Mouse (Mus musculus) bone marrow, adult 2 months (tissue): ENCODE measurements around the gene Rcsd1. TPM values are rescaled to one million over a fixed set of nuclear protein-coding genes. Genes with fewer than 3 reads are reported as not detected.

ENCODE experiments used
- H3K27ac ChIP-seq: fragments of 200-500 bp; 2 replicates; pipeline ENCODE4 v1.5.1; 2012; ENCODE audit warnings: low read depth, mild to moderate bottlenecking, control low read depth, inconsistent platforms, low read length; ENCODE audit not compliant: control insufficient read depth, poor library complexity, insufficient read depth
- H3K4me1 ChIP-seq: fragments of 200-500 bp; 2 replicates; pipeline ENCODE4 v1.6.1; 2011; ENCODE audit warnings: low read length; ENCODE audit not compliant: control insufficient read depth, insufficient read depth
- H3K4me3 ChIP-seq: fragments of 200-500 bp; replicated peaks from 2 replicates; pipeline ENCODE3; 2011; ENCODE audit warnings: mild to moderate bottlenecking, low read depth, low read length, control low read depth; ENCODE audit not compliant: control insufficient read depth
- CTCF ChIP-seq: fragments of 200-500 bp; IDR thresholded peaks from 2 replicates; pipeline ENCODE4 v1.5.1; 2011; ENCODE audit warnings: low read length, control low read depth; ENCODE audit not compliant: control insufficient read depth, insufficient read depth
- POLR2A ChIP-seq: fragments of 200-500 bp; IDR thresholded peaks from 2 replicates; pipeline ENCODE4 v1.6.1; 2011; ENCODE audit warnings: low read depth, mild to moderate bottlenecking, control low read depth, low read length, borderline replicate concordance; ENCODE audit not compliant: control insufficient read depth
- WGBS: fragments of 180-500 bp; shearing (Covaris S2); methylation state at CpG from one replicate; pipeline ENCODE4 v1.1.7; 2018; 5-methylcytosine and 5-hydroxymethylcytosine counted together
- polyA plus RNA-seq: library from polyadenylated mRNA; stranded (reverse); fragments of >200 nt; gene quantifications from 2 replicates; pipeline ENCODE4 v1.2.4, GENCODE M21; 2011; ENCODE audit warnings: low replicate concordance; ENCODE audit not compliant: missing spikeins, insufficient read depth, insufficient read length

The Rcsd1 gene
- polyA plus RNA-seq, 1 experiment, result 119 TPM

DNA sequence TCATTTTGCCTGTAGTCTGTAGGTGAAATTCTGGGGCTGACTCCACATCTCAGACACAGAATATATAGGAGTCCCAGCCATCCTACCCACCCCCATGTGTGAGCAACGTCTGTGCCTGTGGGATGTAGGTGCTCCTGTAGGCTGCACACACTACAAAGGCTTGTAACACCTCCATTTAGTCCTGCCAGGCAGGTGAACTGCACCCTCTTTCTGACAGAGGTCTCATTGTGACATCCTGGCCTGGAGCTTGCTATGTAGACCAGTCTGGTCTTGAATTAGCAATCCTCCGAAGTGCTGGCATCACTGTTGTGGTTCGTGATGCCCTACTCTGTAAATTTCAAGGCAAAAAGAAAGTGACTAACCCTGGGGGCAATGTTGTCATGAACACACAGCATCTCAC, 48.4 kb downstream of the Rcsd1 start:
- WGBS, result 60% methylated on average over 3 of the region's 3 CpGs
- TF ChIP-seq CTCF (no peak), POLR2A (no peak)
- Histone ChIP-seq H3K4me3 (no peak overlapping the region), H3K27ac (no peak overlapping the region), H3K4me1 (peaks cover 2% of the 10 kb centered on the region; the same call in 1 of the 2 replicates)

- no peak for TF ChIP-seq POLR2A
- TF ChIP-seq CTCF, result no peak
- Histone ChIP-seq H3K27ac (no peak overlapping the region), H3K4me1 (peaks cover 2% of the 10 kb centered on the region; the same call in 1 of the 2 replicates), H3K4me3 (no peak overlapping the region)
- 40% methylated on average over 4 of the region's 4 CpGs for WGBS
Measured at GRCm38 (mm10) chr1:165660774-165661173, 48.8 kb downstream of the Rcsd1 start.

- WGBS, result 47% methylated on average over 5 of the region's 5 CpGs
- Histone ChIP-seq H3K27ac (no peak overlapping the region), H3K4me1 (peaks cover under 1% of the 10 kb centered on the region; the same call in 1 of the 2 replicates), H3K4me3 (no peak overlapping the region)
- TF ChIP-seq CTCF (peak; percentile 72), POLR2A (no peak)
Measured at GRCm38 (mm10) chr1:165658602-165659001, 51.0 kb downstream of the Rcsd1 start.

DNA sequence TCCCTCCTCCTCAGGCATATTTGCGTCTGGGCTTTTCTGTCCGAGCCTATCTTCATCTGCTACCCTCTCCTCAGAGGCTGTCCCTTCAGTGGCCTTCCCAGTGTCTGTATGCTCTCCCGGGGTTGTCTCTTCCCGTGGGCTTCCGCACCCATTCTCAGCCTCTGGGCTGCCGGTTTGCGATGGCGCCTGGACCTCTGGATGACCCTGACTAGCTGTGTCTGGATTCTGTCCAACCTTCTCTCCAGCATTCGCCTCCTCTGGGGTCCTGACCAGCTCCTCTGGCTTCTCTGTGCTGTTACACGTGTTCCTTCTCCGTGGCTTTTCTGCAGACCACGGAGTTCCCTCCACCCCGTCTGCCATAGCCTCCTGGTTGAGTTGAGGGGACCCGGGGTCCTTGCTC, 54.1 kb downstream of the Rcsd1 start:
- TF ChIP-seq POLR2A (no peak), CTCF (no peak)
- peaks cover 2% of the 10 kb centered on the region; the same call in 1 of the 2 replicates for H3K4me1 ChIP-seq
- H3K4me3 ChIP-seq, result no peak overlapping the region
- H3K27ac ChIP-seq, result no peak overlapping the region
- WGBS, result 72% methylated on average over 14 of the region's 14 CpGs

DNA sequence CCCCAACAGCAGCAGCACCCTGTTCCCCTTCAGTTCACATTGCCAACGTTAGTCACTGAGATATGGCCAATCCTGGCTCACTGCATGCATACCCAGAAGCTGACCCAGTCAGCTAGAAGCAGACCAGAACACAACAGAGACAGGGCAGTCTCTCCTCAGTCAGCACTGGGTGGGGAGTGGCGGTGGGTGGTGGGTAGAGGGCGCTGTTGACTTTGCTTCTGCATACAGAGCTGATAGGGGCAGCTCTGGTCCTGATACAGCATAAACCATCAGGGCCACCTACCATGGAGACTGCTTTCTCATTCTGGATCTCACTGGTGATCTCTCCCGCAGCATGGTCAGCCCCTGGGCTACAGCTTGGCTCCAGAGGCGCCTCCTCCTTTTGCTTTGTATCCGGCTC, 54.5 kb downstream of the Rcsd1 start:
- Histone ChIP-seq H3K4me3 (no peak overlapping the region), H3K27ac (no peak overlapping the region), H3K4me1 (peaks cover 2% of the 10 kb centered on the region; the same call in 1 of the 2 replicates)
- WGBS, result 81% methylated on average over 6 of the region's 6 CpGs
- TF ChIP-seq POLR2A (no peak), CTCF (peak; percentile 41; the same call in 1 of the 2 replicates)

GRCm38 (mm10) chr1:165653126-165653885, 56.3 kb downstream of the Rcsd1 start:
- H3K27ac ChIP-seq, result no peak overlapping the region
- WGBS, result 79% methylated on average over 14 of the region's 14 CpGs
- TF ChIP-seq POLR2A, result no peak
- no peak for TF ChIP-seq CTCF
- H3K4me3 ChIP-seq, result no peak overlapping the region
- peaks cover 2% of the 10 kb centered on the region; the same call in 1 of the 2 replicates for H3K4me1 ChIP-seq

DNA sequence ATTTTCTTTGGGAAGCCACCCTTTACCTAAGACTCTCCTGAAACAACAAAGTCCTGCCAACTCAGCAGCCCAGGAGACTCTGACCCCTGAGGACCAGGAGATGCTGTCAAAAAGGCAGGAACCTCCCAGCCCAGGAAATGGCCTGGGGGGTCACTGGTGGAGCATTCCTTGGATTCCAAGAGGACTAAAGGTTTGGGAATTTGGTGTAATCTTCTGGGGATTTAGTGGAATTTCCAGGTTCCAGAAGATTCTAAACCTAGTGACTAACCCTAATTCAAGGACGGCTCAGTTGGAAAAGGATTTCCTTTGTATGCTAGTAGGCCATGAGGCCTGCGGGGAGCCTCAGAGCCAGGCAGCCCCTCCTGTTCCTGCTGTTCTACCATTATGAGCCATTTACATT, 57.0 kb downstream of the Rcsd1 start:
- TF ChIP-seq CTCF, result no peak
- no peak for TF ChIP-seq POLR2A
- Histone ChIP-seq H3K4me3 (no peak overlapping the region), H3K4me1 (peaks cover 2% of the 10 kb centered on the region; the same call in 1 of the 2 replicates), H3K27ac (no peak overlapping the region)
- WGBS, result 78% methylated on average over 2 of the region's 2 CpGs

DNA sequence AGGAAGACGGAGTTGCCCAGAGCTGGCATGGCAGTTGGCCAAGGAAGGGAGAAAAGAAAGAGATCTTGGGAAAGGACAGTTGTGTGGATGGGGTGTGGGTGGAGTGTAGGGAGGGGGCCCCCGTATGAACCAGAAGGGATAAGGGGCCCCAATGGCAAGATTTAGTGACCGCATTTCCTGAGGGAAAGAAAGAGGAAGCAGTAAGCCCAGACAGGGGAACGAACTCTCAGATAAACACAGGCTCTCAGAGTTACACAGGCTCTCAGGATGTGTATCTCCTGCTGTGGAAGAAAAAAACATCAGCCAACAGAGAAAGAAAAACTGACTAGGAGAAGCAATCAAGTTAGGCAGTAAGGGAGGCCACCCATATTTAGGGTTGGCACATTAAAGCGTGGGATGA, 58.4 kb downstream of the Rcsd1 start:
- TF ChIP-seq CTCF (no peak), POLR2A (no peak)
- no peak overlapping the region for H3K27ac ChIP-seq
- H3K4me1 ChIP-seq, result peaks cover 2% of the 10 kb centered on the region; the same call in 1 of the 2 replicates
- 8% methylated on average over 5 of the region's 5 CpGs for WGBS
- no peak overlapping the region for H3K4me3 ChIP-seq
